Mouse (Mus musculus): Measurements from ENCODE around the gene Taf4.

Taf4 gene

DNA sequence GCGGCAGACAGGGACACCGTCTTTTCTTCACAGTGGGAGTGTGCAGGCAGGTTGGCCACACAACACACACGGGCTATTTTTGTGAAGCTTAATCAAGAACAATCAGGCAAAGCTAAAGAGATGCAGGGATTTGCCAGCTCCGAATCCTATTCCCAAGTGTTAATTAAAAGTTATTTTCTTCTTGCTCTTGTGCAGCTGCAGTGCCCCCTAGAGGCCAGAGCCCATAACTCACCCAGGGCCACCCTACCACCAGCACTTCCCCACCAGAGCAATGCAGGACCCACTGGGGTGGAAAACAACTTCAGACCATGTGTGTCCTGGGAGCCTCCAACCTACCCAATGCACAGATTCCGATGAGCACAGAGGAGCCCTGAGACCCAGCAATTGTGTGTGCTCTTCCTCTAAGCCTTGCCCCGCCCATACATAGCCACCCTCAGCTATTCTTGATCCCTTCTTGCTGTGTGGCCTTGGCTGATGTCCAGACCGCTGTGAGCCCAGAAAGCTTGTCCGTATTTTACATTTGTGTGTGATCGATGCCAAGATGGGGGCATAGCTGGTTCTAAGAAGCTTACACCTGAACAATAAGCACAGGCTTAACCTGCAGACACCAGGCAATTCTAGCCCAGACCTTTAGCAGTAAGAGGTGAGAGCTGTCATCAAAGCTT lies 98.8 kb downstream of the Taf4 start:
- H3K36me3 ChIP-seq (ENCODE audit: insufficient read depth, low read length), result no peaks in the 10 kb centered on the region
- H3K27me3 ChIP-seq (ENCODE audit: insufficient read depth, low read length), result no peaks in the 10 kb centered on the region
- TF ChIP-seq NANOG (IDR thresholded peaks at IDR 0.05; ENCODE audit: borderline replicate concordance, low read length) (no peak), CTCF (conservative IDR thresholded peaks at IDR 0.05; ENCODE audit: low read length) (peak; percentile 75)
- no peaks in the 10 kb centered on the region for H3K4me1 ChIP-seq (replicated peaks; ENCODE audit: low read depth, low read length)
- H3K9me3 ChIP-seq (ENCODE audit: low read length), result no peaks in the 10 kb centered on the region
- no peak overlapping the region for H3K4me3 ChIP-seq (replicated peaks; ENCODE audit: low read length)

DNA sequence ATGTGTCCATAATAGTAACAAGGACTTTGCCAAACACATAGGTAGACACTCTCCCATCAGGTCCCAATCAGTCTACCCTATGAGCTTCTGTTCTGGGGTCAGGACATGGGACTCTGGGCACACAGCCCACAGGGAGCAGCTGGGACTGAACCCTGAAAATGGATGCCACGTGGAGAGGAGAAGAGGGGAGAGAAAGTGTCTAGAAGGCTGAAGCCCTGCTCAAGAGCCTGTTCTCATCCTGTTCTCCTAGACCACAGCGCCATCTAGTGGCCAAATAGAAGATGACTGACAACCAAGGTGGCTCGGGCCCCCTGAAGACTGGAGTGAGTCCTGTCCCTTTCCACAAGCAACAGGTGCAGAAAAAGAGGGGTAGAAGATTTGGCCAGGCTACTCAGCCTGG lies 101.3 kb downstream of the Taf4 start:
- Histone ChIP-seq H3K27me3 (ENCODE audit: insufficient read depth, low read length) (no peaks in the 10 kb centered on the region), H3K9me3 (ENCODE audit: low read length) (no peaks in the 10 kb centered on the region), H3K4me3 (replicated peaks; ENCODE audit: low read length) (no peak overlapping the region), H3K4me1 (replicated peaks; ENCODE audit: low read depth, low read length) (no peaks in the 10 kb centered on the region), H3K36me3 (ENCODE audit: insufficient read depth, low read length) (no peaks in the 10 kb centered on the region)
- TF ChIP-seq CTCF (conservative IDR thresholded peaks at IDR 0.05; ENCODE audit: low read length), result peak; percentile 12; the same call in 1 of the 2 replicates
- TF ChIP-seq NANOG (IDR thresholded peaks at IDR 0.05; ENCODE audit: borderline replicate concordance, low read length), result no peak
- TF ChIP-seq POU5F1 (IDR thresholded peaks at IDR 0.05; ENCODE audit: borderline replicate concordance, low read length), result no peak

DNA sequence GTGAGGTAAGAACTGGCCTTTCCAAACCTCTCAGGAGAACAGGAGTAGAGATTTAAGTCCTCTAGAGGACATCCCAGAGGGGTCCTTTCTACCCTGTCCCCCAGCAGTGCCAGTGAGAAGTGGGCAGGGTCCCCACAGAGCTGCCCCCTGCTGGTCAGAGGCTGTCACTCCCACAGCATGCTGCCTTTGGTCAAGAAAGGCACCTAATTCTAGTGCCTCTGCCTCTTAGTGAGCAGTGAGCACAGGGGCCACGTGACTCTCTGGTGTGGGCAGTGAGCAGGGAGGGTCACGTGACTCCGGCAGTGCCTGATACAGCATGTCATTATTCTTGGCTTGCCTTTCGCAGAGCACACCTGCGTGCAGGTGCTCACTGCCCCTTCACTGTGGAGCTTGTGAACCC lies 103.1 kb downstream of the Taf4 start:
- Histone ChIP-seq H3K4me3 (replicated peaks; ENCODE audit: low read length) (no peak overlapping the region), H3K4me1 (replicated peaks; ENCODE audit: low read depth, low read length) (peaks cover 8% of the 10 kb centered on the region), H3K27me3 (ENCODE audit: insufficient read depth, low read length) (0 out of 2 replicates have a peak, but pooled peaks cover 2% of the 10 kb centered on the region), H3K9me3 (ENCODE audit: low read length) (no peaks in the 10 kb centered on the region), H3K36me3 (ENCODE audit: insufficient read depth, low read length) (no peaks in the 10 kb centered on the region)
- TF ChIP-seq CTCF (conservative IDR thresholded peaks at IDR 0.05; ENCODE audit: low read length) (no peak), POU5F1 (IDR thresholded peaks at IDR 0.05; ENCODE audit: borderline replicate concordance, low read length) (no peak), NANOG (IDR thresholded peaks at IDR 0.05; ENCODE audit: borderline replicate concordance, low read length) (no peak)

DNA sequence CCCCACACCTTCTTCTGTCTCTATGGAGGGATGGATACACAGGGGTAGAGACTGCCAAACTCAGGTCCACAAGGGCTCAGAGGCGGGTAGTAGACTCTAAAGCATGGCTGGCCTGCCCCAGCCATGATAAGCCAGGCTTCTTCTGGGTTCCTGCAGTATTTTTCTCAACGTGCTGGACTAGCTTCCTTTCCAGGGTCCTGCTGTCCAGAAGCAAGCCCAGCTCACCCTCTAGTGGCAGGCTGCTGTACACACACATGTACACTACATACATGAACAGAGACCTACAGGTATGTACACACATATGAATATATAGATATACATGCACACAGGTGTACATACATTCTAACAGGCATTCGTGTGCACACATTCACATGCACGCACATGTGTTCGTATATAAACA lies 103.7 kb downstream of the Taf4 start:
- peaks cover 2% of the 10 kb centered on the region; the same call in 1 of the 2 replicates for H3K27me3 ChIP-seq (ENCODE audit: insufficient read depth, low read length)
- H3K4me3 ChIP-seq (replicated peaks; ENCODE audit: low read length), result no peak overlapping the region
- peaks cover 8% of the 10 kb centered on the region for H3K4me1 ChIP-seq (replicated peaks; ENCODE audit: low read depth, low read length)
- no peaks in the 10 kb centered on the region for H3K36me3 ChIP-seq (ENCODE audit: insufficient read depth, low read length)
- no peak for TF ChIP-seq POU5F1 (IDR thresholded peaks at IDR 0.05; ENCODE audit: borderline replicate concordance, low read length)
- no peak for TF ChIP-seq NANOG (IDR thresholded peaks at IDR 0.05; ENCODE audit: borderline replicate concordance, low read length)
- TF ChIP-seq CTCF (conservative IDR thresholded peaks at IDR 0.05; ENCODE audit: low read length), result 0 out of 2 replicates have a peak, but pooled peaks have one; percentile 25
- no peaks in the 10 kb centered on the region for H3K9me3 ChIP-seq (ENCODE audit: low read length)

DNA sequence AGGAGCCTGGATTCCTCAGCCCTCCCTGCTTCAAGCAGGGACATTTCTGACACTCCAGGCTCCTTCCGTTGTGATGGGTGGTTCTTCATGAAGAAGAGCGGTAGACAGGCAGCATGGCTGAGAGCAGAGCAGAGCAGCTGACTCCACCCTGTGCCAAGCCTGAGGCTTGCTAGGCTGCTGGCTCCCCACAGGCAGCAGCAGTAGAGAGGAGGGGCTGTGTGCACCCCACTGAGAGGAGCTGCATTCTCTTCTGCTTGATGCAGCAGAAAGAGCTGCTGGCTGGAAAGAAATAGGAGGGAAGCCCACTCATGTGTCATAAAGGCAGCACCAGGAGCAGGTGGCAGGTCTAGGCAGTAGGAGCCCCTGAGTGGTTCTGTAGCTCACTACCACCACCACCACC lies 106.6 kb downstream of the Taf4 start:
- TF ChIP-seq POU5F1 (IDR thresholded peaks at IDR 0.05; ENCODE audit: borderline replicate concordance, low read length), result no peak
- TF ChIP-seq NANOG (IDR thresholded peaks at IDR 0.05; ENCODE audit: borderline replicate concordance, low read length), result no peak
- no peak for TF ChIP-seq CTCF (conservative IDR thresholded peaks at IDR 0.05; ENCODE audit: low read length)
- Histone ChIP-seq H3K9me3 (ENCODE audit: low read length) (no peaks in the 10 kb centered on the region), H3K27me3 (ENCODE audit: insufficient read depth, low read length) (peaks cover 2% of the 10 kb centered on the region; the same call in 1 of the 2 replicates), H3K36me3 (ENCODE audit: insufficient read depth, low read length) (no peaks in the 10 kb centered on the region), H3K4me3 (replicated peaks; ENCODE audit: low read length) (no peak overlapping the region), H3K4me1 (replicated peaks; ENCODE audit: low read depth, low read length) (peaks cover 8% of the 10 kb centered on the region)

DNA sequence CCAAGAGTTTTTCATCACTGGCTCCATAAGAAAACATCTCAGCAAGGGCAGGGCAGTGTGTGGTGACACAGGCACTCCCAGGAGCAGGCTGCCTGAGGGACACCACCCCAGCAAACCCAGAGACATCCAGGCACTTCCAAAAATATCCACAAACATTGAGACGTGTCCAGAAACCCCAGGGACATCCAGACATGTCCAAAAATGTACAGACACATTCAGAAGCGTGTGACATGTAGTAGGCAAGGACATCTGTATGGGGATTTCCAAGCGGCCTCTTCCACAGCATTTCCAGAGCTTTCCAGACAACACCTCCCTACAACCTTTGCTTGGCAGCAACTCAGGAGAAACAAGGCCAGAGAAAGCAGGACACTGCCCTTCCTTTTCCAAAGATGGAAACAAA lies 108.8 kb downstream of the Taf4 start:
- no peak overlapping the region for H3K4me3 ChIP-seq (replicated peaks; ENCODE audit: low read length)
- H3K36me3 ChIP-seq (ENCODE audit: insufficient read depth, low read length), result no peaks in the 10 kb centered on the region
- TF ChIP-seq NANOG (IDR thresholded peaks at IDR 0.05; ENCODE audit: borderline replicate concordance, low read length) (no peak), POU5F1 (IDR thresholded peaks at IDR 0.05; ENCODE audit: borderline replicate concordance, low read length) (no peak), CTCF (conservative IDR thresholded peaks at IDR 0.05; ENCODE audit: low read length) (no peak)
- peaks cover 4% of the 10 kb centered on the region; the same call in 1 of the 2 replicates for H3K9me3 ChIP-seq (ENCODE audit: low read length)
- H3K4me1 ChIP-seq (replicated peaks; ENCODE audit: low read depth, low read length), result peaks cover 8% of the 10 kb centered on the region
- peaks cover 2% of the 10 kb centered on the region; the same call in 1 of the 2 replicates for H3K27me3 ChIP-seq (ENCODE audit: insufficient read depth, low read length)

DNA sequence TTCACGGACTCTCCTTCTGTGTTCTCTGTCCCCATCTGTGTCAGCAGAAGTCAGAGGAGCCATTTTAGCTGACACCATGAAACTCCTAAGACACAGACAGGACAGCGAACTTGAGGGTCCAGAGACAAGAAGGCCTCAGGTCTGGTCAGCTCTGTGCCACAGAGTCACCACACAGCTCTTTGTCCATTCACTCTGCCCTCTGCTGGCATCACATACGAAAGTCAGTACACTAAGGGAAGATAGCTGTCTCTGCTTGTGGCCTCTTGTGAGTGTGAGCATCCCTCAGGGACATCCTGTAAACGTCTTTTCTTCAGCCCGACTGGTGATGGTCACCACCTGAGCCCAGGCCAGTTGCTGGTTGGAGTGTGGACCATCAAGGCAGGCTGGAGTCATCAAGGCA lies 111.3 kb downstream of the Taf4 start:
- Histone ChIP-seq H3K36me3 (ENCODE audit: insufficient read depth, low read length) (no peaks in the 10 kb centered on the region), H3K4me3 (replicated peaks; ENCODE audit: low read length) (no peak overlapping the region), H3K9me3 (ENCODE audit: low read length) (peaks cover 12% of the 10 kb centered on the region; the same call in 1 of the 2 replicates), H3K27me3 (ENCODE audit: insufficient read depth, low read length) (peaks cover 6% of the 10 kb centered on the region; the same call in 1 of the 2 replicates), H3K4me1 (replicated peaks; ENCODE audit: low read depth, low read length) (peaks cover 8% of the 10 kb centered on the region)
- TF ChIP-seq CTCF (conservative IDR thresholded peaks at IDR 0.05; ENCODE audit: low read length) (no peak), POU5F1 (IDR thresholded peaks at IDR 0.05; ENCODE audit: borderline replicate concordance, low read length) (no peak), NANOG (IDR thresholded peaks at IDR 0.05; ENCODE audit: borderline replicate concordance, low read length) (no peak)

DNA sequence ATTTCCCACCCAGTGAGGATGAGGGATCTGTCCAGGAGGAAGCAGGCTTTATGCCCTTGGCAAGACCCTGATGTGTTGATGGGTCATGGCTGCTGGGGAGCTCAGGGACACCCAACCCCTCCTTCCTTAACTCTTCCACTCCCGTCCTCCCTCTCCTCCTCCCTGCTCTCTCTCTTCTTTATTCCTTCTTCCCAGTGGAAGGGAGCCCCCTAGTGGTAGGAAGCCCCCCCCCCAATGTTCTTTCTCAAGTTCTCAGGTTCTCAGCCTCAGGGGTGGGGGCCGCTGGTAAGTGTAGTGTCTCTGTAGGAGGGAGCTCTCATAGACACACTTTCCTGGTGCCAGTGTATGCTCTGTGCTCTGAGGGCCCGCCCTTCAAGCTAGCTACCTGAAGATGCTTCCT lies 113.2 kb downstream of the Taf4 start:
- Histone ChIP-seq H3K9me3 (ENCODE audit: low read length) (peaks cover 12% of the 10 kb centered on the region; the same call in 1 of the 2 replicates), H3K4me1 (replicated peaks; ENCODE audit: low read depth, low read length) (no peaks in the 10 kb centered on the region), H3K27me3 (ENCODE audit: insufficient read depth, low read length) (peaks cover 3% of the 10 kb centered on the region; the same call in 1 of the 2 replicates), H3K4me3 (replicated peaks; ENCODE audit: low read length) (no peak overlapping the region), H3K36me3 (ENCODE audit: insufficient read depth, low read length) (no peaks in the 10 kb centered on the region)
- TF ChIP-seq POU5F1 (IDR thresholded peaks at IDR 0.05; ENCODE audit: borderline replicate concordance, low read length) (no peak), CTCF (conservative IDR thresholded peaks at IDR 0.05; ENCODE audit: low read length) (peak; percentile 44), NANOG (IDR thresholded peaks at IDR 0.05; ENCODE audit: borderline replicate concordance, low read length) (no peak)
